Mouse (Mus musculus): ENCODE data around the gene Gpatch2l.

Gene Gpatch2l

DNA sequence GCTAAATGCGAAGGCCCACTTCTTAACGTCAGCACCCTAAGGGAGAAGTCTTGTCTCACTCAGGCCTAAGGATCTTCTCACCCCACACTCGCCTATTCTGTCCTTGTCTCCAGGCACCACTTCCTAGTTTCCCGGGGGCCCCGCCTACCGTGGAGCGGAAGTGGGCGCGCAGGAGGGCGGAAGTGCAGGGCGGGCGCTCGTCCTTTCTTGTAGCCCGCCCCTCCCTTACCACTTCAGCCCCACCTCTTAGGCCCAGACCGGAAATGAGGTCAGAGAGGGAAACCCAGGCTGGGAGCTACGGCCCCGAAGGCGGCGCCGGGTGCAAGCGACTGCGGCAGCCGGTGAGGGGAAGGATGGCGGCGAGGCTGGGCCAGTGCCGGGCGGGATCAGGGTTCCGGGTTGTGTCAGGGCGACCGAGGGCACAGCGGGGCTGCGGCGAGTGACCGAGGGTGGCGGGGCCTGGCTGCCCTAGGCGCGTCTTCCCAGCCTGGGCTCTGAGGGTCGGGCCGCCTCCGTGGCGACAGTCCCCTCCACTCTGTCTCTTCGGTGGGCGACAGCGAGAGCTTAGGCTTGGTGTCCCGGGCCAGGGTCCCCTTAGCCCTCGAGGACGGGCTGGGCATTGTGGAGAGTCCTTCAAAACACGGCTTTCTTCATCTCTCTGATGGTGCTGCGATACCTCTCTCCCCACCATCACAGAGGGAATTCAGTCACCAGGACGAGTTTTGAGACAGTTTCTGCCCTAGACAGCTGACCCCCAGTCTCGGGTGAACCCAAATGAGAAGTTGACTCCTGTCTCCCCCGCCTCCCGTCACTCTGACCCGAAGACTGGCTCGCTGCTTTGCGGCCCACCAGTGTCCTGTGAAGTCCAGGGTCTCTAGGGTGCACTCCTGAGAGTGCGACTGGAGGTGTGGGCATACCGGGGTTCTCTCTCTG lies at the start of gene Gpatch2l:
TSS of gene Gpatch2l (plus strand) at position 255 of the 933 bp plus-strand sequence.
- DNase-seq (ENCODE audit: low read depth): peak; percentile 99

DNA sequence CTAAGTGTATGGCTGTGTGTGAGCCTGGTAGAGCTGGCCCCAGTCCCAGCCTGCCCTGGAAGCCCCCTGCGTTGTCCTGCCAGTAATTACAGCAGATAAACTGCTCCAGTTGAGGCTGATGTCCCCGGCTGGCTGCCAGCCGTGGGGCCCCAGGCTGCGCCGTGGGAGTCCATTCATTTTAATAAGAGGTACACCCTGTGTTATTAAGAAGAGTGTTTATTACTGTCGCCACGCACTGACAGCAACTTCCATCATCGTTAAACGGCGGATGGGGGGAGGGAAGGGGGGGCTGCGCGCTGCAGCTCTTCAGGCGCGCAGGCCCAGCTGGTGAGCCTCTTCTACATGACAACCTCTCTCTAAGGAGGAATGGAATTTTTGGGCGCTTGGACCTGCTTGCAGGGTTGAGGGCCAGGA lies 49.6 kb upstream of the Gpatch2l start:
- DNase-seq (ENCODE audit: low read depth): no peak

DNA sequence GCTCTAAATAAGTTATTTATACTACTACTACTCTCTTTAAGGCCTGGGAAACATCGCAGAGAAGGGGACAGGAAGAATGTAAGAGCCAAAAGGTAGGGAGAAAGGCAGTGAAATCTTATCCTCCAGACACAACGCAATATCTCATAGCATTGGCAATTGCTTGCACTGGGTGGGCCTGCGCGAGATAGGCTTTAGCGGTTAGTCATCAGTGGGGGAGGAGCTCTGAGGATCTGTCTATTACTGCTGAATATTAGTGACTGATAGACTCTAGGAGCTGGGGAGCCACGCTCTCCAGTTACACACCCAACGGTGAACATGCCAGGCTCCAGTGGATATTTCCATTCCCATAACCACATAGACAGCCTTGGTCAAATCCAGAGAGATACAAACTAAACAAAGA lies 44.7 kb upstream of the Gpatch2l start:
- DNase-seq (ENCODE audit: low read depth): no peak

DNA sequence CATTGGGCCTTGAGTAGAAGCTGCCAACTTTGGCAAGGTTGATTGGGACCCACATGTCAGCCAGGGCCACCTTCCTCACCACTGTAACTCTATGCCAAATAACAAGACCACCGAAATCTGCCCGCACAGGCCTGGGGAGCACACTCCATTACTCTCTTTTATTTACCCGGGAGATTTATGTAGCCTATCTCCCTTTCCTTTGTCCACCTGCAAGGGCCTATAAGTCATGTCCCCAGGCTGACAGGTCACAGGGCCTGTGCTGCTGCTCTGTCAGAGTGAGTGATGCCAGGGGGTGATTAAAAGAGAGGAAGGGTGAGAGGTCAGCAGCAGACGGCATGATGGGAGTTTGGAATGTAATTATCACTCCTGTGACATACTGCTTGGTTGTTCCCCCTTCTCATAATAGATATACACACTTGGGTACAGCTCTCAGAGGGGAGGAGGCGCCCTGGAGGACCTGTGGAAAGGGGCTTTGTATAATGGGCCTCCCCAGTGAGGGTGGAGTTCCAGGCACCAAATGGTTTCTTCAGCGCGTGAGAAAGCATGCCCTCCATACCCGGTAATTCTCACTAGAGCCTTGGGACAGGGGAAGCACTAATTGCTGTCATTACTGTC lies 38.1 kb upstream of the Gpatch2l start:
- no peak for DNase-seq (ENCODE audit: low read depth)

DNA sequence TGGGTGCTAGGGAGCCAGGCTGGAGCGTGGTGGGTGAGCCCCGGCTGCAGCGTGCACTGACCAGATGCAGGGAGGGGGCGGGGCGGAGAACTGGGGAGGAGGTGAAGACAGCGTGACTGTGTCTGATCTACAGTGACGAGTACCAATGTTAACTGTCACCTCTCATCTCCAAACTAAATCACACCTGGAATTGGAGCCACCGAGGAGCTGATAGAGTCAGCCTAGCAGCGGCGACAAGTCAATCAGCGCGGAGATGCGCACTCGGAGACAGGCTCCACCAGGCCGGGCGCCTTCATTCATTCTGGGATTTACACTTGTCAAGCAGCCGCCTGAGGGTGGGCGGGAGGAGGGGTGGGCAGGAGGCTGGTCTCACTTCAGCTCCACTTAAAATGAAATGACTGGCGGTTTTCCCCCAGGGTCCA lies 30.5 kb upstream of the Gpatch2l start:
- DNase-seq (ENCODE audit: low read depth): no peak

DNA sequence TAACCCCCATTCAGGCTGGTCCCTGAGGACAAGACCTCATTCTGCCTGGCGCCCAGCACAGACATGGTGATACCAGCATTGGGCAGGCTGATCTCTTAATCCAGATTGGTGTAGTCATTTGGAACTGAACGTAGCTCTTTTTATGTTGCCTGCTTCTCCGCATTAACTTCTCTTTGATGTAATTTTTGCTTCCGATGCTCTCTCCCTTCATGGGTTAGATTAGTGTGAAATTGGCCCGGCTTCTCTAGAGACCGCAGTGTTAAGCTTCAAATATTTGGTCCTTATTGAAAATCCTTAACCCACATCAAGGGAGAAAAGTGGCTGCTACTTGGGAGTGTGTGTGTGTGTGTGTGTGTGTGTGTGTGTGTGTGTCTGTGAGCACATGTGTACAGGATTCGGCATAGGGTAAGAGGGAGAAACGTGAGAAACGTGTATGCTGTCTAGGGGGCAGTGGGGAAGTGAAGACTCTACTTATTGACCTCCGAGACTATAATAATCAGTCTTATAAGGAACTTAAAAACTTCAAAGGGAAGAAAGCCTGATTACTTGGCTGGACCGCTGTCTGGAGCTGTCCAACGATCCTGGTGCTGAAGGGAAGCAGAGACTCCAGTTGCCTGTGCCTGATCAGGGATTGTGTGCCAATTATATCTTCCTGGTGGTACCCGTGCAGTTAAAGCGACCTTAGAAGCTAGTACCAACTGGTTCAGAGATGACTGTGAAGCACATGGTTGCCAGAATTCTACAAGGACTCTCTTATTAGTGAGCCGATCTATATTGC lies 28.8 kb upstream of the Gpatch2l start:
- peak; percentile 31 for DNase-seq (ENCODE audit: low read depth)

DNA sequence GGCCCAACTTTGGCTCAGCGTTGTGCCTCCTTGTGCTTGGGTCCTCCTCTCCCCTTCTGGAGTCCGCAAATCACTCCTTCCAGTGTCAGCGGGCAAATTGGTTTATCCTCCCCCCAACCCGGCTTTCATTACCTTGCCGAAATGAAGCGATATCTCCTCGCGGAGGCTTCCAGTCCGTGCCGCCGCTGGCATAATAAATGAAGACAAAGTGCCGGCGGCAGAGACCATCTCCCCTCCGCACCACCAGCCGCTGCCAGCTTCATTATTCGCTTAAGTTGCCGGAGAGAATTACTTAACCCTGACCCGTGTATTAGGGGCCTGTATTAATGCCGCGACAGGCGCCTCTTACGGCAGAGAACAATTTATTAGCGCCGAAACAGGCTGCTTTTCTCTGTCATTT lies 27.5 kb upstream of the Gpatch2l start:
- no peak for DNase-seq (ENCODE audit: low read depth)

DNA sequence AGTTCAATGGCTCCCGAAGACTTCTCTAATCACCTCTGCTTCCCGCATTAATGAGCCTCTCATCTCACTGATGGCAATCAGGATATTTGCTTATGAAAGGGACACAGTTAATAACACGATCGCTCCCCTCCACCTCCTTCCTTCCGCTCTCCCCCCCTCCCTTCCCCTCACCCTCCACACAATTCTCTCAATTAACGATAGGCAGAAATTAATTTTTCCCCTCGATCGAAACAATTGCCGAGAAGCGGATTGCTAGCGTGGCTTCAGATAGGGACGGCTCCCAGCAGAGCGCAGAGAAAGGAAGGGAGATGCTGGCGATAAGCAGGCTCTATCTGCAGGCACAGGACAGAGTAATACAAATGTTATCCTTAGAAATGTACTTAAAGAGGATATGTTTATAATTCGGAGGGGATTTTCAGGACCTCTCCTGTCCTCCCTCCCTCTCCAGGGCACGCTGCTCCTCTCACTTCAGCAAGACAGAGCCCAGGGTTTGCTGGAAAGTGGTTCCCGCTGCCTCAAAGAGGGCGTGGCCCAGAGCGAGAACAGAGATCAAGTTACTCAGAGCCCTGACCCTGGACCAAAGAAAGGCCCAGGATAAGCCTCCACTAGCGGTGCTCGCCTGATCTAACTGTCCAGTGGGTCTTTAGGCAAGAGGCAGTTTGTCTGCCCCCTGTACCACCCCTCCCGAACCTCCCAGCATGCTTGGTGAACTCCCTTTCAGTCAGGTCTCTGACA lies 24.8 kb upstream of the Gpatch2l start:
- DNase-seq (ENCODE audit: low read depth): no peak

DNA sequence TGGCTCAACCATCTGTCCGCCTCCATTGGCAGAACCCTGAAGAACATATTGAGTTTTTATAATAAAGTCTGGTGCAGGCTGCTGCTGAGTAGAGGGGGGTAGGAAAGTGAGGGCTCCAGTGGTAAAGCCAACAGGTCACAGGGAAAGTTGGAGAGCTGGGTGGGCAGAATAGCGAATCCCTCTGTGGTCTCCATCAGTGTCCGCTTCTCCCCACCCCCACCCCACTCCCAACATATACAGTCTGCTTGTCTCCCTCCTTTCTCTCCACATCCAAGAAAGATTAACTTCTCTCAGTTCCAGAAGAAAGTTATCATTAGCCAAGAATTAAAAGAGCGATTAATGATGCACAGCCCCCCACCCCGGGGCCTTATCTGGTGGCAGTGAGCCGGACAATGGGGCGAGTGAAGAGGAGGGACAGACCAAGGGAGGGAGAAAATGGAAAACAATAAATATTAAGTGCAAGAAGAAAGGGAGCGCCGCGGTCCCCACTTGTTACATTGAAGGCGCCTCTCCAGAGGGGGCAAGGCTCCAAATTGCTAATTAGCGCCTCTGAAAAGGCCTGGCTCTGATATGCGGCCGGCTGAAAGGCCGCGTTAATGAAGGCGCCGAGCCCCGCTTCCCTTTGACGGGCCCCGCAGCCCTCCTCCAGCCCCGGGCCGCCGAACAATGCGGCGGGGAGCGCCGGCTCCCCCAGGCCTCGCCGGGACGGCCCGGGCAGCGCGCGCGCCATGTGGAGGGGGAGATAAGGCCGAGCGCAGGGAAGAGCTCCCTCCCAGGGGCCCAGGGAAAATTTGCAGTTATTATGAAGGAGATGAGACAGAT lies 21.2 kb upstream of the Gpatch2l start:
- no peak for DNase-seq (ENCODE audit: low read depth)

DNA sequence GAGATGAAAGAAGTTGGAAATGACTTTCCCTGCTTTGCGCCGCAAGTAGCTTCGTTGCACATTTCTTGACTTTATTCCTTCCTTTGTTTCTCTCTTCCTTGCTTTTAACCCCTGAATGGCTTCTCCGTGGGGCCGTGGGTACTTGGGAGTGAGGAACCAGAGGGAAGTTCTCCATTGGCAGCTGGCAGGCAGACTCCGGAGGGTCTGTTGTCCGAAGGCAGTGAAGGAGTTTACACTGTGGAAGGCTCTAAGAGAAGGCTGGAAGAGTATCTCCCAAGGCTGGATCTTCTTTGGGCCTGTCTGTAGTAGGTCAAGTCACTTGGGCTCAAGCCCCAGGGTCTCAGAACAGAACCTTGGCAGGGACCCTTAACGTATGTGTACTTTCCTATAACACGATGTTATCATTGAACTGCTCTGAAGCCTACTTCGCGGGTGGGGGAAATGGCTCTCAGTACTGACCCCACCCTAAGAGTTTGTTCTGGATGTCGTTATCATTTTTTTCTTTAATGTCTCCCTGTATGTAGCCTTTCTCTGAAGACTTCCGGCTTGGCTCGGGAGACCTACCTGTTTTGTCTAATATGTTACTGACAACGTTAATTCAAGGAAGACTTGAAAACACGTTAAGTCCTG lies 20.5 kb upstream of the Gpatch2l start:
- no peak for DNase-seq (ENCODE audit: low read depth)

DNA sequence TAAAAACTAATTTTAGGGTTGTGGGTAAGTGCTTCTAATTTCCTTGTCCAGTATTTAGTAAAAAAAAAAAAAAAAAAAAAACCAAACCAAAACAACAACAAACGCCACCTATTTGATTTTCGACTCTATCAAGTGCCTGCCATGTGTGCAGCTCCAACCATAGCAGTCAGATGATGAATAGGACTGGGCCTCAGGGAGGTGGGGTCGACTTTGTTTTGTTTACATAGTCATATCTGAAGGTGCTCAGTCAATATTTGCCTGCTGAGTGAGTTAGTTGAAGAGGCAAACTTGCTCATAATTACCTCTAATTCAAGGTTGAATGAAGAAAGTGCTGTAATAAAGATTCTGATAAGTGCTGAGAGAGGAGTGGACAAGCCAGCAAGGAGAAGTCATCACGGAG lies 7.4 kb upstream of the Gpatch2l start:
- no peak for DNase-seq (ENCODE audit: low read depth)

DNA sequence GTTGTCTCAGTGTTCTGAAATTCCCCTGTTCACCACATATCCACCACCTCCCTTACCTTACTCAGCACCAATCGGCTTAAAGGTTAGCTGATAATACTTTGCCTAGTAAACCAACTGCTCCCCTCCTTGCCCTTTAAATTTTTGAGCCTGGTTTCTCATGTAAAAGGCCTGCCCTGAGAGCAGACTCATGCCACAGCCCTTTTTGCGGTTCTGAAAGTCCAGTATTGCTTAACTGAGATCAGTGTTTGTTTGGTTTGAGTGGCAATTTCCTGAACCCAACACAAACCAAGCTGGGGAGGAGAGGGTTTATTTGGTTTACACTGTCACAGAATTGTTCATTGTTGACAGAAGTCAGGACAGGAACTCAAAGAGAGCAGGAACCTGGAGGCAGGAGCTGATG lies 2.9 kb upstream of the Gpatch2l start:
- DNase-seq (ENCODE audit: low read depth): peak; percentile 25

DNA sequence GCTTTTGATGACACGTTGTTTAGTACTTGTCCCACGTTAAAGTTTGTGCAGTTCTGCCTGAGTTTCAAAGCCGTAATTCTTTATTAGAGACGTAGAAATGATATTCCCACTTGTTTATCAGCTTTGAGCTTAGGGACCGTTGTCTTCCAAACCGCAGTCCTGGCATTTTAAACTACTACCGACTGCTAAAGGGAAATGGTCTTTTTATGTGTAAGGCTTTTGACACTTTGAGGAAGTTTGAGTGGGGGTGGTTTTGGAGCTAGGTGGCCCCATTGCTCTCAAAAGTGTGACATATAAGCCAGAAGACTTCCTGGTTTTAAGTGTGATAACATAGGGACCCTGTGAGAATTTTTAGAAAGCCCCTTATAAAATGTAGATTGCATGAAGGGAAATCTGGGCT lies 905 bp downstream of the Gpatch2l start:
- DNase-seq (ENCODE audit: low read depth): peak; percentile 72

DNA sequence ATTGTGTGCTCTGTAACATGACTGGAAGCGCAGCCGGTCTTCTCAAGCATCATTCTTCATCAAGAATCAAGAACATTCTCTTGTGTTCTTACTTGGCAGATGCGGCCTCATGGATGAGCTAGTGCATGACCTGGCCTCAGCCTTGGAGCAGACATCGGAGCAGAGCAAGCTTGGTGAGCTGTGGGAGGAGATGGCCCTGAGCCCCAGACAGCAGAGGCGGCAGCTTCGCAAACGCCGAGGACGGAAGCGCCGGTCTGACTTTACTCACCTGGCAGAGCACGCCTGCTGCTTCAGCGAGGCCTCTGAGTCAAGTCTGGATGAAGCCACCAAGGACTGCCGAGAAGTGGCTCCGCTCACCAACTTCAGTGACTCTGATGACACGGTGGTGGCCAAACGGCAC lies 2.3 kb downstream of the Gpatch2l start:
- no peak for DNase-seq (ENCODE audit: low read depth)

DNA sequence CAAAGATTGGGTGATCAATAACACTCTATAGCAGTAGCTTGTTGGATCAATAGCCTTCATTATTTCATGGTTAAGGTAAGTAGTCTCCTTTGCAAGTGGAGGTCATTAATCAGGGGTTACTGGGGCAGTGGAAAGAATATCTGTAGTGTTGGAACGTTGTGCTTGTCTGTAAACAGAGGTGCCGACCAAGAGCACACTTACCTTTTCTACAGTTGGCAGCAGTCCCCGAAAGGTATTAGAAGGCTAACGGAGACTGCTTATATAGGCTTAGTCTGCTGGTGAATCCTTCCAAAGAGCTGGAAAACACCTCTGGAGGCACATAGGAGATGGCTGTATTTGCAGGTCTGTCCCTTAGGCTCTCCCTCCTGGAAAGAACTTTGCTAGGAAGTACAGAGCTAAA lies 8.5 kb downstream of the Gpatch2l start:
- DNase-seq (ENCODE audit: low read depth): no peak

DNA sequence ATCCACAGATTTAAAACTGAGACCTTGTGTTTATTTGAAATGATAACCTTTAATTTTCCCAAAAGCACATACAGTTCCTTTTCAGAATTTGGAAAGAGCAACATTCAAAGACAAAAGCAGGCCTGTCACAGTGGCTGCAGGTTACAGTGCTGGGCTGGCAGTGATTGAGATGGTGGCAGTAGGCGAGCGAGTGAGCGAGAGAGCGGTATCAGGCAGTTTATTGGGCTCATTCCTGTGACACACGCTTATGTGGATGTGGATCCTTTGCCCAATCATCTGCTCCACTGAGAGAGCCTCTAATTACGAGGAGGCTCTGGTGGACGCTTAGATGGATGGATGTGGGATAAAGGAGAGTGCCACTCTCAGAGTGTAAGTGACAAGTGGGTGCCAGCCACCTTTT lies 13.3 kb downstream of the Gpatch2l start:
- DNase-seq (ENCODE audit: low read depth): no peak

DNA sequence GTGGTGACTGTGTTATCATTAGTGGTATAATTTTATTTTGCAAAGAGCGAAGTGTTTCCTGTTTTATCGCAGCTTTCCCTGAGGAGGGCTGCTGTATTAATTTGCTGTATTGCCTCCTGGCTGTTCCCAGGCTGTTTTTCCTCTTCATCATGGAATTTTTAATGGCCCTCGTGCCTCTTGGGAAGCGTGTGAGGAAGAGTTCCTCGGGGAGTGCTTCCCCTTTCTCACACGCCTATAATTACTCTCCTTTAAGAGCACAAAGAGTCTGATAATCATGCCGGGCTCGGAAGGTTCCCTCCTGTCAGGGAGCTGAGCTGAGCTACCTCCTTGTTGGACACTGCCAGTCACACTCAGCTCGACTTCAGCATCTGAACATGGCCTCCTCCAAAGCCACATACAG lies 30.0 kb downstream of the Gpatch2l start:
- DNase-seq (ENCODE audit: low read depth): no peak

DNA sequence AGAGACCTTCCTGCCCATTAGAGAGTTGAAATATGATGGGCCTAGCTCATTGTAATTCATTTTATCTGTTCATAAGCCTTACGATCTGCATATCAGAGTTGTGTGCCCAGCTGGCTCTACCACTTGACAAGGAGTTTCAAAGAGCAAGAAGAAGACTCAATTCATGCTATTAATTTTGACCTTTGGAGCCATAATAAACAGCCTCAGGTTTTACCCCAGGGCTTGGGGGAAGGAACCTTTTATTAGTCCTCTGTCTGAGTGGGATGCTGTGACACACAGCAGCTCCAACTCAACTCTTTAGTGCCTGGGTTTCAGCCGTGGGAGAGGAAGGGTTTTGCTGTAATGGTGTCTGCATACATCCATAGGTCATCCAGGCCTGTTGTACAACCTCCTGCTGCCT lies 32.6 kb downstream of the Gpatch2l start:
- DNase-seq (ENCODE audit: low read depth): no peak

DNA sequence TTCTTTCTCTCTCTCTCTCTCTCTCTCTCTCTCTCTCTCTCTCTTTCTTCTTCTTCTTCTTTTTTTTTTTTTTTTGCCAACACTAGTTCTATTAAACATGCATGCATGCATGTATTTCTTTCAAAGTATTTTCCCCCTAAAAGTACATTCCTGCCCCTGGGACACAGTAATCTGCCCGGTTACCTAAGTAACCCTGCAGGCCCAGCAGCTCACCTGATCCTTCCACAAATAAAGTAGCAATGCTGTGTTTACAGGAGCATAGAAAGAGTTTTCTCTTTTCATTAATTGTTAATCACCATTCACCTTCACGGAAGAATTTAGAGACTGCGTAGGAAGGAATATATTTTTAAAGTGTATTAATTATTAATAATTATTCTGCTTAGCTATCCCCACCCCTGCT lies 34.1 kb downstream of the Gpatch2l start:
- DNase-seq (ENCODE audit: low read depth): no peak

DNA sequence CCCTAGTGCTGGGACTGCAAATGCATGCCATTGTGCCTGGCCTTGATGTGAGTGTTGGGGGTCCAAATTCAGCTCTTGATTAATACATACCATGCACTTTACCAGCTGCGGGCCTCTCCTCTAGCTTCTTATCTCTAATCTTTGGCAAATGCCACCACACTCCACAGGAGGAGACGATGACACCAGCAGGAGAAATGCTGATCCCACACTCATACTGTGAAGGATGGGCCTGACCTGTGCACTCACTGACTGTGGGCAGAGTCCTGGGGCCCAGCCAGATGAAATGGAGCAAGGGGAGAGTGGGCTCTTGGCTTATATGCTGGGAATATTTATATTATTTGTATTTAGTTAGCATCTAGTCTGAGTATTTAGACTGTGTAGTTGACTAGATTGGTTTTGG lies 34.8 kb downstream of the Gpatch2l start:
- no peak for DNase-seq (ENCODE audit: low read depth)

DNA sequence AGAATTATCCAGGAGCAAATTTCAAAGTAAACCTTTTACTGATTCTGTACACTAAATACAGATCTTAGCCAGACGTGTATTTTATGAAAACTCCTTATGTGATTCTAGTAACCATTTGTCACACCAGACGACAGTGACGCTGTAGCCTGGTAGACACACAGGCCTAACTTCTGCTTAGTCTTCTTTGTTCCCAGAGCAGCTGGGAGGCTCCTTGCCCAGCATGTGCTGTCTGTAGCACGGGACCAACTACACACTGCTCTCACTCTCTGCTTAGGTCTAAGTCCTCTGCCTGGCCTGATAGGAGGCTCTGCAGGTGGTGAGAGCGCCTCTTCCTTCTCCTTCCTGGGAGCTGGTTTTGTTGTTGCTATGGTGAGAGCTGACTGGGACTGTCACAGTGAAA lies 35.2 kb downstream of the Gpatch2l start:
- no peak for DNase-seq (ENCODE audit: low read depth)
